Mouse (Mus musculus): Measurements from ENCODE around the gene Mmp2. TPM values are rescaled to one million over a fixed set of nuclear protein-coding genes. Genes with fewer than 3 reads are reported as not detected.
A peak's percentile ranks its signal among the peaks of the same experiment; 100 is the strongest.
"Not testable (repeated sequence)": the region's sequence is repeated elsewhere in the genome, so short reads cannot be mapped to it uniquely, and the experiment has no call there.

Gene Mmp2
- total RNA-seq, 2 experiments from 2014 or later = 1.9 to 2.1 TPM

GRCm38 (mm10) chr8:92870281-92870680 is 43.2 kb downstream of the Mmp2 start:
- TF ChIP-seq CTCF (IDR thresholded peaks at IDR 0.05) = no peak
- H3K4me3 ChIP-seq = no peak overlapping the region
- no peak for DNase-seq (ENCODE audit: extremely low spot score in 1 of 2, low spot score in 2 of 2)
- H3K27ac ChIP-seq = no peak overlapping the region
- intact Hi-C loops (cut with DNase I) = no loop called here

GRCm38 (mm10) chr8:92872063-92872759 is 45.1 kb downstream of the Mmp2 start:
- no peak for DNase-seq (ENCODE audit: extremely low spot score in 1 of 2, low spot score in 2 of 2)
- Histone ChIP-seq H3K27ac (no peak overlapping the region), H3K4me3 (no peak overlapping the region)
- intact Hi-C loops (cut with DNase I) = no loop called here
- no peak for TF ChIP-seq CTCF (IDR thresholded peaks at IDR 0.05)

GRCm38 (mm10) chr8:92875795-92876194 is 48.7 kb downstream of the Mmp2 start:
- intact Hi-C loops (cut with DNase I) = no loop called here
- Histone ChIP-seq H3K4me3 (no peak overlapping the region), H3K27ac (no peak overlapping the region)
- DNase-seq (ENCODE audit: extremely low spot score in 1 of 2, low spot score in 2 of 2) = no peak
- no peak for TF ChIP-seq CTCF (IDR thresholded peaks at IDR 0.05)

DNA sequence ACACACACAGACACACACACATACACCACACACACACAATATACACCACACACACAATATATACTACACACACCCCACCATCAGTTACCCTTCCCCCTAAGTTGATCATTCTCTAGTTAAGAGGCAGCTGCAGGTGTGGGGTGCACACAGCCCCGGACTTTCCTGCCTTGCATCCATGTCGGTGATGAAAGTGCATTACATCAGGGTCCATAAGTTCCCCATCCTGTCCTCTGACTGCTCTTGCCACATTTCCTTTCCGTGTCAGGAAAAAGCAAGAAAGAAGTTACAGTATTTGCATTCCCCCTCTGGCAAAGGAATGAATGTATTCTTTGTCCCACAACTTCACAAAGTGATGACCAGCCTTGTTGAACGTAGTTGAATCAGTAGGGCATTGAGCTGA is 54.2 kb downstream of the Mmp2 start:
- DNase-seq (ENCODE audit: extremely low spot score in 1 of 2, low spot score in 2 of 2) = no peak
- intact Hi-C loops (cut with DNase I) = no loop called here
- Histone ChIP-seq H3K4me3 (no peak overlapping the region), H3K27ac (no peak overlapping the region)
- TF ChIP-seq CTCF (IDR thresholded peaks at IDR 0.05) = no peak

GRCm38 (mm10) chr8:92883771-92884170 is 56.7 kb downstream of the Mmp2 start:
- intact Hi-C loops (cut with DNase I) = loop anchor here (1.0 to 2.0 kb wide), 2 partner anchors 65 to 115 kb away; no protein-coding TSS in a partner anchor
- TF ChIP-seq CTCF (IDR thresholded peaks at IDR 0.05) = peak; percentile 53
- Histone ChIP-seq H3K27ac (no peak overlapping the region), H3K4me3 (no peak overlapping the region)
- DNase-seq (ENCODE audit: extremely low spot score in 1 of 2, low spot score in 2 of 2) = no peak

DNA sequence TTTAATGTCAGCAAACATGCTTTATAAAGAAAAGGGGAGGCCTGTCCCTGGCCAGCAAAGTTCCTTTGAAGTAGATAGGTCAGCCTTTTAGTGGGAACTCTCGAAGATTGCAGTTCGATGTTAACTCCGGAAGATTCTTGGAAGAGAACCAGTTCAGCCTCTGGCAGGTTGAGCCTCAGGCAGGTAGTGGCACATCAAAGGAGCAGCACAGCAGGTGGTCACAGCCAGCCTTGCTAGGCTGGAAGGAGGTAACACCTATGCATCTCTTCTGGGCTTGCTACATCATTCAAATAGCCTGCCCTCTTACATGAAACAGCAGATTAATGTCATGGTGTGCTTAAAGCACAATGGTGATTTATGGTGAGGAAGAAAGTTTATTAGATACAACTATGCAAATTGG is 65.1 kb downstream of the Mmp2 start:
- H3K27ac ChIP-seq; intact Hi-C loops (cut with DNase I); H3K4me3 ChIP-seq; DNase-seq (ENCODE audit: extremely low spot score in 1 of 2, low spot score in 2 of 2): not testable (repeated sequence)

- no peak overlapping the region for H3K4me3 ChIP-seq
- no peak for TF ChIP-seq CTCF (IDR thresholded peaks at IDR 0.05)
- no peak for DNase-seq (ENCODE audit: extremely low spot score in 1 of 2, low spot score in 2 of 2)
- intact Hi-C loops (cut with DNase I) = no loop called here
- no peak overlapping the region for H3K27ac ChIP-seq
Measured at GRCm38 (mm10) chr8:92893870-92894269, 66.8 kb downstream of the Mmp2 start.

GRCm38 (mm10) chr8:92895053-92895452 is 68.0 kb downstream of the Mmp2 start:
- intact Hi-C loops (cut with DNase I) = no loop called here
- DNase-seq (ENCODE audit: extremely low spot score in 1 of 2, low spot score in 2 of 2) = no peak
- Histone ChIP-seq H3K4me3 (no peak overlapping the region), H3K27ac (no peak overlapping the region)
- TF ChIP-seq CTCF (IDR thresholded peaks at IDR 0.05) = no peak

DNA sequence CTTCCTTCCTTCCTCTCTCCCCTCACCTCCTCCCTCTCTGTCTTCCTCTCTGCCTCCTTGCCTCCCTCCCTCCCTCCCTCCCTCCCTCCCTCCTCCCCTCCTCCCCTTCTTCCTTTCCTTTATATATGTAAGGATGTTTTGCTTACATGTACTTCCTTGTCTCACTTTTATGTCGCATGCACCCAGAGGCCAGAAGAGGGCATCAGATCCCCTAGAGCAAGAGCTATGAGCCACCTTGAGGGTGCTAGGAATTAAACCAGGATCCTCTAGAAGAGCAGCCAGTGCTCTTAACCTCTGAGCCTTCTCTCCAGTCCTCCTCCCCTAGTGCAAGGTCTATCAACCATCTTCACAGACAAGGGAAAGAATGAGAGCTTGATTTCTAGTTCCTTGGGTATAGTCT is 69.0 kb downstream of the Mmp2 start:
- H3K27ac ChIP-seq = no peak overlapping the region
- no peak for DNase-seq (ENCODE audit: extremely low spot score in 1 of 2, low spot score in 2 of 2)
- intact Hi-C loops (cut with DNase I) = no loop called here
- no peak overlapping the region for H3K4me3 ChIP-seq
- no peak for TF ChIP-seq CTCF (IDR thresholded peaks at IDR 0.05)

DNA sequence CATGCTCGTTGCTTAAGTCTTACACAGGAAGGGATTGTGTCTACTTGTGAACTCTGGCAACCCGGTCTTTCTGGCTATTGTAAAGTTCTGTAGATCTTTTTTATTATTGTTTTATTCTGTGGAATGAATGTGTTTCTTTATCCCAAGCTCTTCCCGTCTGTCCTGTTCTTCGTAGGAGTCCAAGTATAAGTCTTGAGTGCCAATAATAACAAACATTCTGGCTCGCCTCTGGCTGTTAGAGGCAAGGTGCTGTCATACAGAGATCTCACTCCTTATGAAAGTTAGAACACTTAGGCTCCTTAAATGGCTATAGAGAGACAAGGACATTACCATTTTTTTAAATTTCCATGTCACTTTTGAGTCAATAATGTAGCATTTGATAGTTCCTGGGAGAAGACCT is 69.5 kb downstream of the Mmp2 start:
- H3K4me3 ChIP-seq = no peak overlapping the region
- intact Hi-C loops (cut with DNase I) = no loop called here
- no peak overlapping the region for H3K27ac ChIP-seq
- no peak for DNase-seq (ENCODE audit: extremely low spot score in 1 of 2, low spot score in 2 of 2)
- TF ChIP-seq CTCF (IDR thresholded peaks at IDR 0.05) = no peak

DNA sequence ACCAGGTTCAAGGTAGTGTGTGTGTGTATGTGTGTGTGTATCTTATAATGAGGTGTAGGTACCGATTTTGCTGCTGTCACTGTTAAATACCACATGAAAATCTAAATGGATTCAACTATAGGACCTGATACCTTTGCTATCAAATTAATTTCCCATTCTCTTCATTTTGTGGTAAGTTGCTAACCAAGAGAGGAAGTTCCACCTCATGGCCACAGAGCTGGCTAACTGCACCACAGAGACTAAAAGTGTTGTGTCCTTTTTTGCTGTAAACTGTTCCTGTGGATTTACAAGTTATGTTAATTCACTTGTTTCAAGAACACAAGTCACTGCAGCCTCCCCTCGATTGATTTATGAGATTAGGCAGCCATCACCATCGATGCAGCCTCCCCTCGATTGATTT is 70.7 kb downstream of the Mmp2 start:
- intact Hi-C loops (cut with DNase I) = no loop called here
- H3K4me3 ChIP-seq = no peak overlapping the region
- no peak overlapping the region for H3K27ac ChIP-seq
- no peak for TF ChIP-seq CTCF (IDR thresholded peaks at IDR 0.05)
- DNase-seq (ENCODE audit: extremely low spot score in 1 of 2, low spot score in 2 of 2) = no peak

DNA sequence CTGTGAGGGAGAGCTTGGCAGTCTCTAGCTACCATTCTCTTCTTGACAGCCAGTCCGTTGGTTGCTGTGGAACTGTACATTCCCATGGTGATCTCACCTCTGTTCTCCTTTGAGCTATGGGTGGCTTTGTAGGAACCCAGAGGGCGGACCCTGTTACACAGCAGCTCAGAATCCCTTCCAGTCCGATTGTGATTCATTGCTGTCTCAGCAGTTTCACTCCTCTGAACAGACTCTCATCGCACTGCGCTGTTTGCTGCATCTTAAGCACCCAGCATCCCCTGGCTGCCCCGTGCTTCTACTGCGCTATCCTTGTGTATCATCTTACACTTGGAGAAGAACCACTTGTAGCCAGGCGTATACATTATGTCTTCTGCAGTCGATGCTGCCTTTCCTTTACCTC is 72.5 kb downstream of the Mmp2 start:
- TF ChIP-seq CTCF (IDR thresholded peaks at IDR 0.05) = no peak
- DNase-seq (ENCODE audit: extremely low spot score in 1 of 2, low spot score in 2 of 2) = no peak
- H3K4me3 ChIP-seq = no peak overlapping the region
- intact Hi-C loops (cut with DNase I) = no loop called here
- H3K27ac ChIP-seq = no peak overlapping the region

DNA sequence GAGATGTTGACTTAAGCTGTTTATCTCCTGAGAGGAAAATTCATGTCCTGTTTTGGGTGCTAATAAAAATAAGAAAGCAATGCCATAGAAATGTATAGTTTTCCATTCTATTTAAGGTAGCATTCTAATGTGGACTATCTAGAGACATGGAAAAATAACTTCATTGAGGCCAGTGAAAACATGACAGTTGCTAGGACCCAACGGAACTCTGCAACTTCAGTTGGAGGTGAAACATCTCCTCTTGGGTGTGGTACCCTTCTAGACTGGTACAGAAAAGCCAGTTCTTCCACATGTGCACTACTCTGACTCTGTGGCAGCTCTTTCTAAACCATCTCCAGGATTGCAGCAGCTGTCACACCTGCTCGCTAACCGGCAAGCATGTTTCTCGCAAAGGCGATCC is 74.0 kb downstream of the Mmp2 start, which contains the start of gene Capns2:
Gene Capns2, plus strand, starts transcription at position 301 of the 400 bp plus-strand sequence.
- TF ChIP-seq CTCF (IDR thresholded peaks at IDR 0.05) = no peak
- intact Hi-C loops (cut with DNase I) = no loop called here

More for the DNA sequence above, 74.0 kb downstream of the Mmp2 start, which contains the start of gene Capns2:
- DNase-seq (ENCODE audit: extremely low spot score in 1 of 2, low spot score in 2 of 2) = no peak
- H3K27ac ChIP-seq = no peak within 1 kb of the TSS
- no peak within 1 kb of the TSS for H3K4me3 ChIP-seq
